15 mouse cellular contexts compared by ENCODE assay signal in the genomic region with DNA sequence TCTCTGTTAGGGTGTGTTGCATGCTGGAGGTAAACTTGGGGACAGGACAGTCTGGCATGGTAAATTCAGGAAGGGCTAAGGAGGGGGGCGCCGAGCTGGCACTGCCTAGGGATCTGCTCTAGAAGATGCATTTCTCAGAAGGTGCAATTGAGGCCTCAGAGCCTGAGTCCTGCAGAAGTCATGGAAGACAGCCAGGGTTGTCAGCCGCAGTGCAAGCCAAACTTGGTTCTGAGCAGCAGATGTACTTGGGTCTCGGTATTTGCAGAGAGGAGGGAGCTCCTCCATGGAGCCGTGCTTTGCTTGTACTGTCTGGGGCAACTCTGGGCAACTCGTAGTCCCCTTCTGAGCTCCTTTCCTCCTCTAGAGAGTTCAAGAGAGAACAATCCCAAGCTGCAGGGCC. TPM values are rescaled to one million over a fixed set of nuclear protein-coding genes. Genes with fewer than 3 reads are reported as not detected.
"Had no signal": no experiment of that assay in that cellular context is flagged by ENCODE, and none has a peak within 500 bp of the region (broad histone marks: within the 10 kb centered on the region; RNA-seq: fewer than 3 reads in every experiment).

No protein-coding gene starts in this region.

- H3K9ac ChIP-seq: limb, embryonic 13.5 days; liver, embryonic 14.5 days; midbrain, embryonic 12.5 days; neural tube, embryonic 12.5 days; stomach, embryonic 15.5 days had no signal

- H3K27ac ChIP-seq: limb, embryonic 13.5 days; liver, embryonic 14.5 days; midbrain, embryonic 12.5 days; neural tube, embryonic 12.5 days; stomach, embryonic 15.5 days had no signal

- H3K27me3 ChIP-seq: neural tube, embryonic 12.5 days; stomach, embryonic 15.5 days had no signal

- H3K36me3 ChIP-seq: limb, embryonic 13.5 days; stomach, embryonic 15.5 days had no signal

- DNase-seq: kidney, postnatal 14 days; left cerebral cortex, postnatal 4 days; lung, adult 18-20 months; lung, postnatal 4 days; retina, postnatal 1 day; right cerebral cortex, postnatal 4 days; spleen, adult 18-20 months; thymus, postnatal 36 days had no signal

- H3K4me2 ChIP-seq: limb, embryonic 13.5 days; midbrain, embryonic 12.5 days; neural tube, embryonic 12.5 days; stomach, embryonic 15.5 days had no signal

- H3K9me3 ChIP-seq: limb, embryonic 13.5 days; midbrain, embryonic 12.5 days; neural tube, embryonic 12.5 days; stomach, embryonic 15.5 days had no signal

- H3K4me3 ChIP-seq: limb, embryonic 13.5 days; midbrain, embryonic 12.5 days; myocyte; neural tube, embryonic 12.5 days; stomach, embryonic 15.5 days had no signal

RNA-seq across cellular contexts. Expression of a gene that starts 58.9 kb away (rescaled TPM):
- total RNA-seq: liver, adult 2 months had no signal
